Mouse (Mus musculus): Measurements from ENCODE around the gene Cntnap2. TPM values are rescaled to one million over a fixed set of nuclear protein-coding genes. Genes with fewer than 3 reads are reported as not detected.

Gene Cntnap2
- polyA plus RNA-seq, 1 experiment from 2014 or later: 0.59 TPM

GRCm38 (mm10) chr6:47014886-47015586 lies 1955.9 kb downstream of the Cntnap2 start:
- Histone ChIP-seq H3K9ac (no peak overlapping the region), H3K9me3 (replicated peaks) (no peaks in the 10 kb centered on the region), H3K4me1 (replicated peaks) (no peaks in the 10 kb centered on the region), H3K27ac (ENCODE audit: poor library complexity, severe bottlenecking) (no peak overlapping the region), H3K36me3 (no peaks in the 10 kb centered on the region), H3K4me3 (no peak overlapping the region), H3K4me2 (no peak overlapping the region), H3K27me3 (replicated peaks) (no peaks in the 10 kb centered on the region)
- no peak for ATAC-seq (ENCODE audit: insufficient number of reproducible peaks, low FRiP score)
- WGBS: 85% methylated on average over 1 of the region's 1 CpGs

GRCm38 (mm10) chr6:47026064-47026686 lies 1967.0 kb downstream of the Cntnap2 start:
- ATAC-seq (ENCODE audit: insufficient number of reproducible peaks, low FRiP score): no peak
- Histone ChIP-seq H3K4me1 (replicated peaks) (no peaks in the 10 kb centered on the region), H3K27ac (ENCODE audit: poor library complexity, severe bottlenecking) (no peak overlapping the region), H3K4me2 (no peak overlapping the region), H3K4me3 (no peak overlapping the region), H3K27me3 (replicated peaks) (no peaks in the 10 kb centered on the region), H3K9me3 (replicated peaks) (no peaks in the 10 kb centered on the region), H3K36me3 (no peaks in the 10 kb centered on the region), H3K9ac (no peak overlapping the region)
- 60% methylated on average over 4 of the region's 4 CpGs for WGBS

DNA sequence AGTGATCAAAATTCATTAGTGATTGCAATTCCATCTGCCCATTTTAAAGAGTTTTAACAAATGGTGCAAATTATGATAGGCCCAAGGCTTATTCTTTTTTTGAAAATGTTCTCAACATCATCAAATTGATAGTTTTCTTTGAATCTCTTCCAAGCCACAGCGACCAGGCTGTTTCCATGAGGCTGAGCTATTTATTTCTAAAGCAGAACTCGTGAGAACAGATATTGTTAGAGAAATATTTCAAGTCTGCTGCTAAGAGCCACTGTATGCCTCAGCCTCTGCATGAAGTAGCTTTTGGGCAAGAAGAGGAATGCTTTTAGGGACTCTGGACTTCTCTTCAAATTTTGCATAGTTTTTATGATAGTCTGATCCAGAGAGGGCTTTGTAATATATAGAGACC lies 1972.2 kb downstream of the Cntnap2 start:
- WGBS: 61% methylated on average over 2 of the region's 2 CpGs
- H3K36me3 ChIP-seq: no peaks in the 10 kb centered on the region
- no peaks in the 10 kb centered on the region for H3K27me3 ChIP-seq (replicated peaks)
- H3K9me3 ChIP-seq (replicated peaks): no peaks in the 10 kb centered on the region
- no peak overlapping the region for H3K9ac ChIP-seq
- H3K4me2 ChIP-seq: no peak overlapping the region
- no peak overlapping the region for H3K27ac ChIP-seq (ENCODE audit: poor library complexity, severe bottlenecking)
- H3K4me3 ChIP-seq: no peak overlapping the region
- no peak for ATAC-seq (ENCODE audit: insufficient number of reproducible peaks, low FRiP score)
- no peaks in the 10 kb centered on the region for H3K4me1 ChIP-seq (replicated peaks)

- Histone ChIP-seq H3K27me3 (replicated peaks) (0 out of 2 replicates have a peak, but pooled peaks cover 7% of the 10 kb centered on the region), H3K9ac (no peak overlapping the region), H3K27ac (ENCODE audit: poor library complexity, severe bottlenecking) (no peak overlapping the region), H3K9me3 (replicated peaks) (no peaks in the 10 kb centered on the region), H3K4me2 (no peak overlapping the region), H3K4me1 (replicated peaks) (no peaks in the 10 kb centered on the region), H3K4me3 (no peak overlapping the region), H3K36me3 (no peaks in the 10 kb centered on the region)
- no peak for ATAC-seq (ENCODE audit: insufficient number of reproducible peaks, low FRiP score)
- WGBS: 88% methylated on average over 1 of the region's 1 CpGs
These were observed 1983.4 kb downstream of the Cntnap2 start for GRCm38 (mm10) chr6:47042602-47043001.

DNA sequence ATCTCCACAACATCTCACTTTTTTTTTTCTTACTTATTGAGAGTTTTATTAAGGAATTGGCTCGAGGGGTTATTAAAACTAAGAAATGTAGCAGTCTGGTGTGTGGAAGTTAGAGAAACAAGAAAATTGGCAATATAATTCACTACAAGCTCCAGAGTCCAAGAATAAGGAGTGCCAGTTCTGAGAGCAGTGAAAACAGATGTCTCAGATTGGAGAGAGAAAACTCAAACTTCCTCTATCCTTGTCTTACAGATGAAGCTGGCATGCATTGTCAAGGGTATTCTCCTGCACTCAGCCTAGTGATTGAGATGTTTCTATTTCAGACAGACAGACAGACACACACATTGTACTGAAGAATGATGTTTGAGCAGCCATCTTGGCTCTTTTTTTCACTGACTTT lies 1984.4 kb downstream of the Cntnap2 start:
- H3K4me3 ChIP-seq: no peak overlapping the region
- H3K4me1 ChIP-seq (replicated peaks): no peaks in the 10 kb centered on the region
- H3K27ac ChIP-seq (ENCODE audit: poor library complexity, severe bottlenecking): no peak overlapping the region
- no peaks in the 10 kb centered on the region for H3K36me3 ChIP-seq
- 0 out of 2 replicates have a peak, but pooled peaks cover 7% of the 10 kb centered on the region for H3K27me3 ChIP-seq (replicated peaks)
- H3K9me3 ChIP-seq (replicated peaks): no peaks in the 10 kb centered on the region
- H3K4me2 ChIP-seq: no peak overlapping the region
- 70% methylated on average over 1 of the region's 1 CpGs for WGBS
- no peak for ATAC-seq (ENCODE audit: insufficient number of reproducible peaks, low FRiP score)
- no peak overlapping the region for H3K9ac ChIP-seq

GRCm38 (mm10) chr6:47044385-47045200 lies 1985.4 kb downstream of the Cntnap2 start:
- H3K4me1 ChIP-seq (replicated peaks): no peaks in the 10 kb centered on the region
- 0 out of 2 replicates have a peak, but pooled peaks cover 7% of the 10 kb centered on the region for H3K27me3 ChIP-seq (replicated peaks)
- peak overlapping the region; percentile 89 for H3K4me2 ChIP-seq
- H3K9ac ChIP-seq: peak overlapping the region; percentile 65
- H3K36me3 ChIP-seq: no peaks in the 10 kb centered on the region
- no peaks in the 10 kb centered on the region for H3K9me3 ChIP-seq (replicated peaks)
- 4% methylated on average over 45 of the region's 46 CpGs for WGBS
- peak overlapping the region; percentile 61 for H3K4me3 ChIP-seq
- ATAC-seq (ENCODE audit: insufficient number of reproducible peaks, low FRiP score): no peak
- H3K27ac ChIP-seq (ENCODE audit: poor library complexity, severe bottlenecking): no peak overlapping the region

- Histone ChIP-seq H3K4me2 (no peak overlapping the region), H3K27me3 (replicated peaks) (0 out of 2 replicates have a peak, but pooled peaks cover 7% of the 10 kb centered on the region), H3K9ac (no peak overlapping the region), H3K4me3 (no peak overlapping the region), H3K27ac (ENCODE audit: poor library complexity, severe bottlenecking) (no peak overlapping the region), H3K4me1 (replicated peaks) (no peaks in the 10 kb centered on the region), H3K9me3 (replicated peaks) (no peaks in the 10 kb centered on the region), H3K36me3 (no peaks in the 10 kb centered on the region)
- no peak for ATAC-seq (ENCODE audit: insufficient number of reproducible peaks, low FRiP score)
- WGBS: 70% methylated on average over 5 of the region's 5 CpGs
These were observed 1989.9 kb downstream of the Cntnap2 start for GRCm38 (mm10) chr6:47049051-47049450.

DNA sequence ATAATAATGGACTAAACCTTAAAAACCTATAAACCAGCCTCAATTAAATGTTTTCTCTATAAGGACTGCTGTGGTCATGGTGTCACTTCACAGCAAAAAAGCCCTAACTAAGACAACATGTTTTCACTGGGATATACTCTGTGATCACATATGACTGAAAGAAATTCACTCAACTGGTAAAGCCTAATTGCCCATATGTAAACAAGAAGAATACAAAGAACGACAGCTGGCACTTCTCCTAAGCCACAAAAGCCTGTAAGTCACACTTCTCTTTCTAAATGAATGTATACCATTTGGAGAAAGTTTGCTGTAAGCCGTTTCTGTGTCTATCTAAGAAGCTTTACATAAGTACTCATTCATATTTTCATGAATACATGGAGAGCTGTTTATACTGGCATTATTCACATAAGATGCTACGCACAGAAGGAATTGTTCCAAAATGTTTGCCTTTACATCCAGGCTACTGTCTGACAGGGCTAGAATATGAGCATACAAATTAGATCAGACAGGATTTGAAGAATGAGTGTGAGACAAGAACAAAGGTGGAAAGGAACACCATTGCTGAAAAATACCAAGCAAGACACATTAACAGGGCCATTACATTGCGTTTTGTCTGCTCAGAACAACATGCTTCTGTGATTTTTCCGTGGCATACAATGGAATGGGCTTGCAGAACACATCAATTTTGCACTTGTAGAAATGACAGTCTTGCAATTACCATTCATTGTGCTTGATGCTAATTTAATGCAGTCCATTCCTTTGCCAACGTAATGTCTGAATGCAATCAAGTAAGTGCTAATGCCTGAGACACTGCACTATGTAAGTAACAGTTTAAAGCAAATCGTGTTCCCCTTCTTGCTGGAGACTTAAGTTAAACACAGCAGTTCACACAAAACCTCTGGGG lies 1991.4 kb downstream of the Cntnap2 start:
- Histone ChIP-seq H3K4me3 (no peak overlapping the region), H3K4me1 (replicated peaks) (no peaks in the 10 kb centered on the region), H3K9me3 (replicated peaks) (no peaks in the 10 kb centered on the region), H3K9ac (no peak overlapping the region), H3K4me2 (no peak overlapping the region), H3K27me3 (replicated peaks) (0 out of 2 replicates have a peak, but pooled peaks cover 4% of the 10 kb centered on the region), H3K27ac (ENCODE audit: poor library complexity, severe bottlenecking) (no peak overlapping the region), H3K36me3 (no peaks in the 10 kb centered on the region)
- no peak for ATAC-seq (ENCODE audit: insufficient number of reproducible peaks, low FRiP score)
- WGBS: 72% methylated on average over 7 of the region's 7 CpGs

DNA sequence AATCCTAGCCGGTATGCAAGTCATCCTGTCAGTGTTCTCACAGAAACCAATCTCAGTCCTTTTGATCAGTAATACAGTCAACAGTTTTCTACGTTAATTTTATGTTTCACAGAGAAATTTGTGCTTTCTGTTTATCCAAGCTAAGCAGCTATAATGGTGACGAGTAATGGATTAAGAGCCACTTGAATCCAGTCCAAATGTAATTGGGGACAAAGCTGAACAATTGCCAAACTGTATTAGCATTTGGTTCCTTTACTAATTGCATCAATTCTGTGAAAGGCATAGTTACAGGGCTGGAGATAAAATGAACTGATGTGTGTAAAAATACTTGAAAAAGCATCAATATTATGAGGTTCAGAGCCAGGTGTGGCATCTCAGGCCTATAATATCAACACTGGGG lies 2002.2 kb downstream of the Cntnap2 start:
- H3K9ac ChIP-seq: no peak overlapping the region
- H3K4me3 ChIP-seq: no peak overlapping the region
- no peaks in the 10 kb centered on the region for H3K27me3 ChIP-seq (replicated peaks)
- 76% methylated on average over 3 of the region's 3 CpGs for WGBS
- no peaks in the 10 kb centered on the region for H3K4me1 ChIP-seq (replicated peaks)
- no peaks in the 10 kb centered on the region for H3K36me3 ChIP-seq
- no peak overlapping the region for H3K27ac ChIP-seq (ENCODE audit: poor library complexity, severe bottlenecking)
- H3K4me2 ChIP-seq: no peak overlapping the region
- ATAC-seq (ENCODE audit: insufficient number of reproducible peaks, low FRiP score): no peak
- no peaks in the 10 kb centered on the region for H3K9me3 ChIP-seq (replicated peaks)

- H3K4me2 ChIP-seq: no peak overlapping the region
- WGBS: 82% methylated on average over 4 of the region's 4 CpGs
- no peaks in the 10 kb centered on the region for H3K4me1 ChIP-seq (replicated peaks)
- no peak for ATAC-seq (ENCODE audit: insufficient number of reproducible peaks, low FRiP score)
- H3K4me3 ChIP-seq: no peak overlapping the region
- no peaks in the 10 kb centered on the region for H3K9me3 ChIP-seq (replicated peaks)
- no peaks in the 10 kb centered on the region for H3K36me3 ChIP-seq
- no peaks in the 10 kb centered on the region for H3K27me3 ChIP-seq (replicated peaks)
- H3K9ac ChIP-seq: no peak overlapping the region
- no peak overlapping the region for H3K27ac ChIP-seq (ENCODE audit: poor library complexity, severe bottlenecking)
These were observed 2030.8 kb downstream of the Cntnap2 start for GRCm38 (mm10) chr6:47089998-47090397.
